Mouse (Mus musculus) T-helper 17 cell (primary cell): ENCODE measurements around the gene Gm11634.

Experiments used
- in situ Hi-C, 2 experiments: fragments of 300-600 bp; cut with MboI, MseI; formaldehyde crosslinking; loops; 1 replicate in 1 of 2; 2 replicates in 1 of 2; pipeline ENCODE4 v1.15.1; 2025; ENCODE audit warnings: high pct_unique_total_duplicates in 2 of 2

The Gm11634 gene

GRCm38 (mm10) chr11:101568421-101568820 is 30.6 kb downstream of the Gm11634 start:
- in situ Hi-C loops, result no loop called here

- in situ Hi-C loops, result no loop called here
Measured at GRCm38 (mm10) chr11:101562391-101562790, 36.7 kb downstream of the Gm11634 start.

GRCm38 (mm10) chr11:101556954-101557353 is 42.1 kb downstream of the Gm11634 start:
- in situ Hi-C loops, result no loop called here

GRCm38 (mm10) chr11:101556541-101556940 is 42.5 kb downstream of the Gm11634 start:
- in situ Hi-C loops, result no loop called here

DNA sequence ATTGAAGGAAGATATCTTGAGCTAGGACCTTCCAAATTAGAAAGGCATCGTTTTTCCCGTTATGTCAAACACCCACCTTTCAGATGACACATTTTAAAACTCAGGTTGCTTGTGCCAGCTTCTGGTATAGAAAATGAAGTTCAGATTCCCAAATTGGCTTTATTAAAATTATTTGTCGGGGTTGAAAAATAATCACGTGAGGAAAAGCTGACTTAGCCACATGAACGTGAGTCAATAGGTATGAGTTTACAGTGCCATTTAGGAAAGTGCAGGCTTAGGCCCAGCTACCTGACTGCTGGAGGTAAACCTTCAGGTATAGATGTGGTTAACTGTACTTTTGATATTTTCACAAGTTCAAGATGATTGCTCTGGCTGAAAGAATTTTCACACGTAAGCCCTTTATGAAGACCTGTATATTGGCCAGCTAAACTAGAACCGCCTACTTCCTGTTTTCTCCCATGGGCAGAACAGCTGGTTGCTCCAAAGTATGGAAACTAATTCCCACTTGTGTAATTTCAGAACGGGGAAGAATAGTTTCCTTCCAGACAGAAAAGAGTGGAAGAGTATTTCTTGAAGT is 45.6 kb downstream of the Gm11634 start:
- in situ Hi-C loops, result loop anchor here in 1 of 2 experiments (5.0 kb wide), 1 partner anchor 69 kb away; no protein-coding TSS in a partner anchor

GRCm38 (mm10) chr11:101552476-101553300 is 46.4 kb downstream of the Gm11634 start:
- in situ Hi-C loops, result loop anchor here in 1 of 2 experiments (5.0 kb wide), 1 partner anchor 70 kb away; no protein-coding TSS in a partner anchor

DNA sequence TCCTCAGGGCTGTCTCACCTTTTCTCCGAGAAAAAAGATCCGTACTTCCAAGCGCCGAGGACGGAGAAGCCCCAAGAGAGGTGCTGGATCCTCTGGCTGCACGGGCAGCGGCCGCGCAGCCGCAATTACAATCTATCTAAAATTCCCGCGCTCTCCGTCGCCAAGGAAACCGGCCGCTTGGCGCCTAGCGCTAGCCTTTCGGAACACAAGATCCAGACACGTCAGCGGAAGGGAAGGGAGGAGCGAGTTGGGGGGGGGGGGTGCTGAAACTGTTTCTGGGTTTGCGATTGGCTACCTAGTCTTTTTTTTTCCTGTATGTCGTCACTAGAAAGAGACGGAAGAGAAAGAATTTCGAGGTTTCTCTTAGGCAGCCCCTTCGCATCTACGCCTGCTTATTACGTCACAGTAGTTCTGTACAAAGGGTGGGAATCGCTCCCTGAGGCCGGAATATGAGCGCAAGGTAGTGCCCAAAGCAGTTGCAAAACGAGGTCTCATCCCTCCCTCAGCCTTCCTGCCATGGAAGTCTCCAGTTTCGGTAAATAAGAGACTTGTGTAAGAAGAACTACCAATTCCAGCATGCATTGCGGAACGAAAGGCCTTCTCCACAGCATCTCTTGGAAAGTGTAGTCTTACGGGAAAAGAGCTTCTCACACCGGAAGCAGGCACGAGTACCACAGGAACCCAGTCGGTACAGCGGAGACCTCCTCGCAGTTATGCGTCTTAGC is 47.1 kb downstream of the Gm11634 start, which contains the start of the genes Brca1 and Nbr1:
TSS of gene Brca1 (minus strand) at position 205 of the 725 bp plus-strand sequence.
TSS of gene Nbr1 (plus strand) at position 399 of the 725 bp plus-strand sequence.
- in situ Hi-C loops, result loop anchor here in 1 of 2 experiments (5.0 kb wide), 1 partner anchor 70 kb away; no protein-coding TSS in a partner anchor

DNA sequence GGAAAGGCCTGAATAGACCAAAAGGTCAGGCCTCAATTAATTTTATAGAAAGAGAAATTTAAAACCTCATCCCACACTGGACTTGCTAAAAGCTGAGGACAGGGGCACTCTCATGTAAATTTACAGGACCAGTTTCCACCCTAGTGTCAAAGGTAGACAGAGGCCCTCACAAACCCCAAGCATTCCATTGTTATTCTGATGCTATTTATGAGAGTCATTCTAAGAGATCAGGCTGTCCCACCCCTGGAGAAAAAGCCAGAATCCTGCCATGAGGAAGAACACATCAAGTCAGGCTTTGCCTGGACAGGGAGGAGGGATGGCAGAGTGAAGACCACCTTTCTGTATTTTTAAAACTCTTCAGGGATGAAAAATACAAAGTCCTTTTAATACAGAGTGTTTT is 50.5 kb downstream of the Gm11634 start:
- in situ Hi-C loops, result no loop called here

GRCm38 (mm10) chr11:101544132-101544531 is 54.9 kb downstream of the Gm11634 start:
- in situ Hi-C loops, result no loop called here
